Mouse (Mus musculus): ENCODE measurements around the gene Olfr585.

The Olfr585 gene

DNA sequence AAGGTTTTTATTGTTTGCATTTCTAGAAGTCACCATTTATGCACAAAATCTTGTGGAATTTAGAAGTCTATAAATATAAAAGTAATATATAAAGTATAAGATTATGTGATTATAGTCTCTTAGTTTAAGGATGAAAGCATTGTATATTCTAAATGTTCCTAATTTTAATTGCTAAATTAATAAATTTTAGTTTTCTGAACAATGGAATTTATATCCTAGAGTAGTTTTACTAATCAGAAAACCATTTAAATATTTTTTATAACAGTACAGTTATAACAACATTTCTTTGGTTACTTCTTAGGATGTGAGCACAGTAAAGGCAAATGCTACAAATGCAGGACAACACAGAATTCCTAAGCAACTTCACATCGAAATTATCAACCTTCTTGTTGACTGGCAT lies at the start of gene Olfr585:
Gene Olfr585 (plus strand): TSS at position 301 of the 400 bp plus-strand sequence.
- in situ Hi-C loops (cut with MboI), result no loop called here

DNA sequence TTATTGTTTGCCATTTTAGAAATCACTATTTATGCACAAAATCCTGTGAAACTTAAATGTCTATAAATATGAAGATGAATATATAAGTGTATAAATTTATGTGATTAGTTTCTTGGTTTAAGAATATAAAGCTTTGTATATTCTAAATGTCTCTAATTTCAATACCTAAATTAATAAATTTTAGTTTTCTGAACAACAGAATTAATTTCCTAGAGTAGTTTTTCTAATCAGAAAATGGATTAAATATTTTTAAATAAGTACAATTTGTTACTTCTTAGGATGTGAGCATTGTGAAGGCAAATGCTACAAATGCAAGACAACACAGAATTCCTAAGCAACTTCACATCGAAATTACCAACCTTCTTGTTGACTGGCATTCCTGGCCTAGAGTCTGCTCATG lies 46.5 kb upstream of the Olfr585 start, which contains the start of gene Olfr583:
Gene Olfr583 (plus strand): TSS at position 301 of the 400 bp plus-strand sequence.
- in situ Hi-C loops (cut with MboI), result no loop called here

DNA sequence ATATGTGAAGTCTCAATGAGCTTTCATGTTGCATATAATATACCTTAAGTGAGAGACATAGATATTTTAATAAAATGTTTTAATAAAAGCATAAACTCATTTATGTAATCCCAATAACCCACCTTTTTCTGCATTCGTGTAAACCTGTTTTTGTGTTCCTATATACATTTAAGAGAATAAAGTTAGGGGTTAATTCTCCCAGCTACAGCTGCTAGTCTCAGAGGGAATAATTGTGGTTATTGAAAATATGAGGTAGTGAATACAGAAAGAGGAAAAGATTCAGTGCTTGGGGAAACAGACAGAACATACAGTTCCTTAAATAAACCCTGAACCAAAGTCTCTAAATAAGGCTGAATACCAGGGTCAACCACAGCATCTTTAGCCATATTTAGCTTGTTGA lies 15.9 kb upstream of the Olfr585 start, which contains the start of gene Olfr584:
Gene Olfr584 (plus strand): TSS at position 301 of the 400 bp plus-strand sequence.
- in situ Hi-C loops (cut with MboI), result no loop called here

DNA sequence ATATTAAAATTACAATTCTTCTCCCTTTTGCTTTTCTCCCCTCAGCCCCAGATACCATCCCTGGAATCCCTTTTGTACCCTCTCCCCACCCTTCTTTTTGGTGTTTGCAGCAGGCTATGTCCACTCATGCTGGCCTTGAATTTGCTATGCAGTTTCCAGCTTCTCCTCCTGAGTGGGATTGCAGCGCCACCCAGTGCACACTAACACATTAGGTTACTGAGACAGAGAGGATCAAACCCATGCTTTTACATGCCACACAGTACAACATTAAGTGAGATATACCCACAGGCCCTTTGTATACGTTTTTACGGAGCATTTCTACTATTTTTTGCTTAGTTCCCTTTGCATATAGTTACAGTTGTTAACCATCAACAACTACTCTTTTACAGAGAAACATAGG lies 21.9 kb downstream of the Olfr585 start:
- in situ Hi-C loops (cut with MboI), result no loop called here

DNA sequence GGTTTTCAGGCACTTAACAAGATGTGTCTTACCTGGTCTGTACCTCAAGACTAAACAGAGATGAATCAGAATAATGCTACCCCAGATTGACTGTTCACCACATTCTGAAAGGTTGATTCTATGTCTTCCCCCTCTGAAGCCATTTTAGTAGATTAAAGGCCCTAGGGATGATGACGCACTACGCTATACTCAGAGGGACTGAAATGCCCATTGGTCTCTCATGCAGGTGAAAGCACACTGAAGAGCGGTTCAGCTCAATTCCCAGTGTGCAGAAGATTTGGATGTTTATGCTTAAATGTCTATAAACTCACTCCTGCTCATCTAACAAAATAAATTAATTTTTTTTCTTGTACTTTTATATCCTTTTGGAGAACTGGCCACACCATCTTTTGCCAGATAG lies 28.0 kb downstream of the Olfr585 start, which contains the start of gene Olfr586:
Gene Olfr586 (minus strand): TSS at position 101 of the 400 bp plus-strand sequence.
- in situ Hi-C loops (cut with MboI), result no loop called here

DNA sequence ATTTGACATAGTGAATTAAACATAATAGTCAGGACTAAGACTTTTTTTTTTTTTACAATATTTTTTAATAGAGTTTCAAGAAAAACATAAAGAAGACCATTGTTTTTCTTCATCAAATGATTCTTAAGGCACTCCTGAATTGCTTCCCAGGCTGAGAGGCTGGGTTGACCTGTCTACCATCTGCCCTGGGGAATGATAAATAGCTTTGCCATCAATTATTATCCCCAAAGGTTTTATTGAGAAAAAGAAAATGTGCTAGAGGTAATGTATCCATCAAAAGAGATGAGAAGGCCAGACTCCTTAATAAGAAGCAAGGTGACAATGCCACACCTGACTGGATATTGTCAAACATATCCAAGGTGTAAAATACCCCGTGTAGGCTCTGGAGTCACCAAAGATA lies 43.1 kb downstream of the Olfr585 start, which contains the start of gene Olfr588-ps1:
Gene Olfr588-ps1 (plus strand): TSS at position 301 of the 400 bp plus-strand sequence.
- in situ Hi-C loops (cut with MboI), result no loop called here
